Mouse (Mus musculus): ENCODE measurements at regions not wholly inside any gene's neighbourhood (a gene's known extent, or its start where the extent isn't known, plus 50 kb on each side); places are given as distances from the start of the nearest gene placed in this dataset.

DNA sequence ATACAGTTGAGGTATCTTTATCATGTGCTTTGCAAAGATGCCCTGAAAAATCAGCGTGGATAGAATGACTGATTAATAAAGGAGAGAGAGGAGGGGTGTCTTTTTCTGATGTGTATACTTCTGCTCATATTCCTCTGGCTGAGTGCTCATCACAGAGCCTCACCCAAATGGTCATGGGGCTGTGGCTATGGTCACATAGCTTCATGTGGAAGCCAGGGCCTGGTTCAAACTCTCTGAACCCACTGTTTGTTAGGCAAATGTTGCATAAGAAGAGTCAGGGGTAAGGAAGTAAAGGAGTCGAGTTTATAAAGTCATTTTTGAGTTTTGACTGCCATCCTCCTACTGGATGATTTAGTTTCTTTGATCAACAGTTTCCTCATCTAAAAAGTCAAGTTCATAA is 221.0 kb downstream of the Fzd1 start:
- 79% methylated on average over 2 of the region's 2 CpGs for WGBS
- H3K9ac ChIP-seq = no peak overlapping the region
- H3K4me1 ChIP-seq (replicated peaks) = no peaks in the 10 kb centered on the region
- H3K27me3 ChIP-seq = no peaks in the 10 kb centered on the region
- H3K4me2 ChIP-seq = no peak overlapping the region
- H3K27ac ChIP-seq (replicated peaks) = no peak overlapping the region
- no peaks in the 10 kb centered on the region for H3K9me3 ChIP-seq
- no peaks in the 10 kb centered on the region for H3K36me3 ChIP-seq
- no peak overlapping the region for H3K4me3 ChIP-seq
- no peak for ATAC-seq (ENCODE audit: low read depth)

DNA sequence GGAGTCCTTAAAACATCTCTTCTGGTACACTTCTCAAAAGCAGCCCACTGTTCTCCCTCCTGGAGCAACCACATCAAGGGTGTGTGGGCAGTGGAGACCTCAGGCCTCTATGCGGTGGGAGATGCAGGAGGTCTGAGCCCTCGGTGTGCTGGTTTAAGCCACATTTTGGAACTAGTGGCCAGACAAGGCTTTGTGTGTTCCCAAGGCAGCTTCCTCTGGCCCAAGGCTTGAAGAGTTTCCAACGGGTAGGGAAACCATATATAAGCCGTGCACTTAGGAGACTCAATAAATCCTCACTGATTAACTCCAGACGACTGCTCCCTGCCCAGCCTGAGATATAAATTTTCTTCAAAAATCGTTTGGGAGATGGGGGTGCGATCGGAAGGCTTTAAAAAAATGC is 221.9 kb downstream of the Fzd1 start:
- H3K9me3 ChIP-seq = no peaks in the 10 kb centered on the region

DNA sequence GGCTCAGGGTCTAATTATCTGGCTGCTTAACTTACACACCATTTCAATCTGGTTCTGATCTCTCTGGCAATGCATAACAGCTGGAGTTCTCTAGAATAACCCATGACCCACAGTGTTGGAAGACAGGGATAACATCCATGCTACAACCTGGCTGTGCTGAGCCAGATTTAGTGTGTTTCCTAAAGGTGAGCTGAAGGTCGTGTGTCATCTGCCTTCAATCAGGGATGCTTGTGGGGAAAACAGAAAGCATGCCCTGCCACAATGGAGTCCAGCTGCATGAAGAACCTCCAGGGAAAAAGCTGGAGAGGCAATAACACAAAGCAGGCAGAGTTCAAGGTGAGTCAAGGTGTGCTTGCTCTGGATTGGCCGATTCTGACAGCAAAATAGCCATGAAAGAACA is 223.3 kb downstream of the Fzd1 start:
- no peak for ATAC-seq (ENCODE audit: low read depth)
- H3K27me3 ChIP-seq = no peaks in the 10 kb centered on the region
- no peak overlapping the region for H3K9ac ChIP-seq
- H3K4me2 ChIP-seq = no peak overlapping the region
- H3K4me1 ChIP-seq (replicated peaks) = peaks cover 8% of the 10 kb centered on the region
- H3K4me3 ChIP-seq = no peak overlapping the region
- H3K36me3 ChIP-seq = no peaks in the 10 kb centered on the region
- no peaks in the 10 kb centered on the region for H3K9me3 ChIP-seq
- 86% methylated on average over 2 of the region's 2 CpGs for WGBS
- no peak overlapping the region for H3K27ac ChIP-seq (replicated peaks)

More for the DNA sequence above, 221.9 kb downstream of the Fzd1 start:
- Histone ChIP-seq H3K36me3 (no peaks in the 10 kb centered on the region), H3K4me2 (no peak overlapping the region), H3K4me1 (replicated peaks) (peaks cover 3% of the 10 kb centered on the region; the same call in 1 of the 2 replicates), H3K9ac (no peak overlapping the region), H3K4me3 (no peak overlapping the region), H3K27ac (replicated peaks) (no peak overlapping the region), H3K27me3 (no peaks in the 10 kb centered on the region)
- no peak for ATAC-seq (ENCODE audit: low read depth)
- 55% methylated on average over 8 of the region's 8 CpGs for WGBS

DNA sequence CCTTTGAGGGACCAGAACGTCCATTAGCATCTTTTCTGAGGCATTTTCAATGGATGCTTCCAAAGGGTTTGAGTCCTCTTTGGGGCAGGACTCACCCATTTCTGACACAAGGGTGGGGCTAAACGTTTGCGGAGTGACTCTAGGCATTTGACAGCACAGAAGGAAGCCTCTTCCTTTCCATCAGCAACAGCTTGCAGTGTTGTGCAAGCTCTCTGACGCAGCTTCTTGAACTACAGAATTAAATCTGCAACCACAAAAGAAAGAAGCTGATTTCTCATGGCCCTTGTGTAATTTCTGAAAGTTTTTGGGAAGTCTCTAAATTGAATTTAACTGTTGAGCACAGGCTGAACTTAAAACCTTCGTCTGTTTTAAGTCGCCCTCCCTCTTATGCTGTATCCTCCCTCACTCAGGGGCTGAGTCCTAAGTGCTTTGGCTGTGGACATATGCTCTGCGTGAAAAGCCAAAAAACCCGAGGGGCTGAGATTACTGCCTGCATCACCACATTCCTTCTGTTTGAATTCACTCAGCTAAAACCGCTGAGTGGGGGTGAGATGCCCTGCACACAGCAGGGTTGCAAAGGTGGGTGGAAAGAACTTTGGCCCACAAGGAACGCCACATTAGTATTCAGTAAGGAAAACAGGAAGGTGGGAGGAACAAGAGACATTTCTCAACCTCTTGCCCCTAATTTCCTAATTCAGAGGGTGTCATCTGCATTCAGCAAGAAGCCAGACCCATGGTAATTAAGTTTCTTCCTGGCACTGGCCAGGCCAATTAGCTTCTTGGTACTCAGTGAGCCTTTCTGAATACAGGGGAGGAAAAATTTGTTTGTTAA is 227.4 kb downstream of the Fzd1 start:
- H3K9me3 ChIP-seq = no peaks in the 10 kb centered on the region
- no peaks in the 10 kb centered on the region for H3K27me3 ChIP-seq
- H3K27ac ChIP-seq (replicated peaks) = no peak overlapping the region
- 41% methylated on average over 10 of the region's 10 CpGs for WGBS
- peaks cover 8% of the 10 kb centered on the region for H3K4me1 ChIP-seq (replicated peaks)
- no peak overlapping the region for H3K4me2 ChIP-seq
- H3K36me3 ChIP-seq = no peaks in the 10 kb centered on the region
- peak; percentile 65; the same call in 1 of the 2 replicates for ATAC-seq (ENCODE audit: low read depth)
- no peak overlapping the region for H3K9ac ChIP-seq
- no peak overlapping the region for H3K4me3 ChIP-seq

DNA sequence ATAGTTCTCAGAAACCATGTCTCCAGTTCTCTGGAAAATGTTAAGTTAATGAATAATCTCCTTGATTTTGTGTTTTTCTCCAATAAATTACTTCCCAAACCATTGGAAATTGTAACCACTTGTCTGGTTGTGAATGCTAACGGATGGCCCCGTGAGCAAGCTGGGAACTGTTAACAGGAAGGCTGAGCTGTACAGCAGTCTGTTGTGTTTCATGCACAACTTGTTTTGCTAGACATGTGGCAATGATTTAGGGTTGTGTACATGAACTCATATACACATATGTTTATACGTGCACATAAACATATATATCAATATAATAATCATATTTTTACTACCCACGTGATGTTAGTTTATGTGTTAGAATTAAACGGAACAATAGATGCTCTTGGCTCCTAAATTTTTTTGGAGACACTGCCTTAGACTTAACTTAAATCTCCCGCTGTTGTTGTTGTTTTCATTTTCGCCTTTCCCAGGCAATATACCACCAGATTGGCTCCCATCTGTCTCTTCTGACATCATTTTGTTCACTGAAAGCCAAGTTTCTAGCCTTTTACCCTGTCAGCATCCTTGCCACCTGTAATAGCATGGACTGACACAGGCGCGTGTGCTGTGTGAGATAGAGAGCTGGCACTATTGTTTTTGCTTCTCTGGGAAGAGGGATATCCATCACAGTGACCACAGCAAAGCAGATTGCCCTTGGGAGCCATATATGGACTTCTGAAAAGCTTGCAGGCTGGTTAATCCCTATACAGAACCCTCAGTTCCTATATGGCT is 231.6 kb downstream of the Fzd1 start:
- no peaks in the 10 kb centered on the region for H3K9me3 ChIP-seq
- no peak overlapping the region for H3K27ac ChIP-seq (replicated peaks)
- ATAC-seq (ENCODE audit: low read depth) = no peak
- H3K4me2 ChIP-seq = no peak overlapping the region
- H3K27me3 ChIP-seq = no peaks in the 10 kb centered on the region
- WGBS = 74% methylated on average over 9 of the region's 9 CpGs
- H3K36me3 ChIP-seq = no peaks in the 10 kb centered on the region
- H3K4me3 ChIP-seq = no peak overlapping the region
- H3K4me1 ChIP-seq (replicated peaks) = peaks cover 8% of the 10 kb centered on the region
- H3K9ac ChIP-seq = no peak overlapping the region

DNA sequence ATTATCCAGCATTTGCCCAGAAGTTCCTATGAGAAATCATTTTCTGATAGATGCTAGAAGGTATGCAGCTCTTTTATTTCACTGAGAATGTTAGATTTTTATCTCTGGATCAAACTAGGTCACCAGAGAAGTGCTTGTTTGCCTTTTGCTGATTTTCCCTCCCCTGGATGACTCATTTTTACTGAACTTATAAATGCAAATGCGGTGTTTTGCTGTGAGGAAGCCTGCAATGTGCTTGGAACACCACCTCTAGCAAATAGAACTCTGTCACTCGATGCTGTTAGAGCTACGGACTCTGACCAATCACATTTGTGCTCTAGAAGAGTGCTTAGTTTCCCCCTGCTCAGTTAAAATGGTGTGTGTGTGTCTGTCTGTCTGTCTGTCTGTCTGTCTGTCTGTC is 257.2 kb downstream of the Fzd1 start:
- H3K4me1 ChIP-seq (replicated peaks) = peaks cover 28% of the 10 kb centered on the region
- no peaks in the 10 kb centered on the region for H3K36me3 ChIP-seq
- 0 out of 2 replicates have a peak, but pooled peaks cover 4% of the 10 kb centered on the region for H3K27me3 ChIP-seq
- ATAC-seq (ENCODE audit: low read depth) = no peak
- no peak overlapping the region for H3K4me2 ChIP-seq
- no peak overlapping the region for H3K4me3 ChIP-seq
- H3K9ac ChIP-seq = no peak overlapping the region
- H3K9me3 ChIP-seq = no peaks in the 10 kb centered on the region
- WGBS = 96% methylated on average over 3 of the region's 3 CpGs
- H3K27ac ChIP-seq (replicated peaks) = no peak overlapping the region

DNA sequence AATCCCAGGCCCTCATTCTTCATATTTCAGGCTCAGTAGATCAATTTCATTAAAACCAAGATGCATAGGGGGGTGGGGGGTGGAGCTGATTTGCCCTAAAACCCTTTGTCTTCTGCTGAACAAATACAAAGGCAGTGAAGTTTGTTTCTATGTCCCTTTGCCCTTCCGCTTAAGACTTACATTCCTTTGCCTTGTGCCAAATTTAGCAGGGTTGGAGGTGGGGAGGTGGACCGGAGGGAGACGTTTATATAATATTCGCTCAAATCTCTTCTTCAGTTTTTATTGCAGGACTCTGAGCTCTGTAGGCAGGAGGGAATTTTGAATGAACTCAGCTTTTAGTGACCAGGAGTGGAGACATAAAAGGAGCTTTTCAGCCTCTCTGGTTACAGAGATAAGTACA is 258.8 kb downstream of the Fzd1 start:
- 26% methylated on average over 4 of the region's 4 CpGs for WGBS
- no peak for ATAC-seq (ENCODE audit: low read depth)
- Histone ChIP-seq H3K9ac (no peak overlapping the region), H3K36me3 (no peaks in the 10 kb centered on the region), H3K4me1 (replicated peaks) (peaks cover 32% of the 10 kb centered on the region), H3K4me2 (no peak overlapping the region), H3K27me3 (0 out of 2 replicates have a peak, but pooled peaks cover 8% of the 10 kb centered on the region), H3K9me3 (no peaks in the 10 kb centered on the region), H3K27ac (replicated peaks) (no peak overlapping the region), H3K4me3 (no peak overlapping the region)

DNA sequence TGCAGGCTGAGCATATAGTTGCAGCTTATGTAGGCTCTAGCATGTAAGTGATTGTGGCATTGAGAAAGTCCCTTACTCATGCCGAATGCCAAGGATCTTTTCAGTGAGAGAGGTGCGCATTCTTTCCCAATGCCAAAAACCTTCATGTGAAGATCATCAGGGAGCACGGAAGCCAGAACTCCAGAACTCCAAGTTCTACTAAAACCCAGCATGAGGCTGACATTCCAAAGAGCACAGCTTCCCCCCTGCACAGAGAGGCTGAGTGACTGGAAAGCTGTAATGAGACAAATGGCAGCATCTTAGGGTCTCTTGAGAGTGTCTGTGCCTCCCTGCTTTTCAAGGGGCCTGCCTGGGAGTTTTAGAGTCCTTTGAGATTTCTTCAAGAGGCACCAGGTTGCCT is 259.4 kb downstream of the Fzd1 start:
- Histone ChIP-seq H3K4me1 (replicated peaks) (peaks cover 32% of the 10 kb centered on the region), H3K27me3 (0 out of 2 replicates have a peak, but pooled peaks cover 8% of the 10 kb centered on the region), H3K9me3 (no peaks in the 10 kb centered on the region), H3K4me3 (no peak overlapping the region), H3K9ac (no peak overlapping the region), H3K27ac (replicated peaks) (no peak overlapping the region), H3K36me3 (no peaks in the 10 kb centered on the region), H3K4me2 (no peak overlapping the region)
- WGBS = 71% methylated on average over 3 of the region's 3 CpGs
- ATAC-seq (ENCODE audit: low read depth) = no peak

DNA sequence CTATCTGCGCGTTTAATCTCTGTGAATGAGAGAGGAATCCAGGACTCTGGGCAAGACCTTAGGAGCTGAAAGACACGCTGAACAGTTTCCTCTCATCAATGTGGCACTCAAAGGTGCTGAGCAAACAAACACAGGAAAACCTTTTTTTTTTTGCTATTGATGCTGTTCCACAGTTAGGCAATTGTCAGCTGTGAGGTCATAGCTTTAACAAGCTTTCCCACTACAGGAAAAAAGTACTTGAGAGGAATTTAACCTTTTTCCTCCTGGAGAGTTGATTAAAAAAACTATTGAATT is 261.0 kb downstream of the Fzd1 start:
- H3K4me1 ChIP-seq (replicated peaks) = peaks cover 32% of the 10 kb centered on the region

DNA sequence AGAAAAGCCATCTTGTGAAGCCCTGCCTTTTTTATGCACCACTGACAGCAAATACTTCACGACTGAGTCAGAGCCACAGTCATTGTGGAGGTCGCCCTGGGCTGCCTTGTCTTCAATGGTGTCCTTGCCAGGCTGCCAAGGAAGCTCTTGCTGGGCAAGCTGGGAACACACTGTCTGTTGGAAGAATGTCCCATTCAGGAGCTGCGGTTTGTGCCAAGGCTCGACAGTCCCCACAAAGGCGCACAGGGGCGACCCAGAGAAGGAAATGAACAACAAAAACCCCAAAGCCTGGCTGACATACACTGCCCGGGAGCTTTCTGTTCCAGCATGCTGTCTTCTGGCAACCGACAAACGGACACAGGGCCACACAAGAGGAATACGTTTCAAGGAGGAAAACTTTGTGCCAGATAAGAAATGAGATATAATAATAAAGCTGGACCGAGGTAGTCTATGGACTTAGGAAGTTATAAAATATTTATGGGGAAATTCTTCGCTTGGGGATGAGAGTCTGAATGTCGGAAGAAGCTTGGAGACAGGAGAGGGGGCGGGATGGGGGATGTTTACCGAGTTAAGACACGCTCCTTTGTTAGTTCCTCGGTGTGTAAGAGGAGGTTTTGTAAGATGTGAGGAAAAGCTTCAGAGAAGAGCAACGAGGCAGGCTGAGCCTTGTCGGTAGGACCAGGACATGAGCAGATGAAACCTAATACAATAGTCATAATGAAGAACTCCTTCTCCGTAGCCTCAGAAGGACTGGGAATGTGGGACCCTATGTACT is 261.5 kb downstream of the Fzd1 start:
- H3K36me3 ChIP-seq = no peaks in the 10 kb centered on the region
- WGBS = 25% methylated on average over 20 of the region's 20 CpGs
- peak overlapping the region; percentile 40 for H3K4me2 ChIP-seq
- H3K4me1 ChIP-seq (replicated peaks) = peaks cover 32% of the 10 kb centered on the region
- H3K9me3 ChIP-seq = no peaks in the 10 kb centered on the region
- 0 out of 2 replicates have a peak, but pooled peaks cover 8% of the 10 kb centered on the region for H3K27me3 ChIP-seq
- ATAC-seq (ENCODE audit: low read depth) = peak; percentile 94
- peak overlapping the region; percentile 62 for H3K27ac ChIP-seq (replicated peaks)
- H3K4me3 ChIP-seq = no peak overlapping the region
- H3K9ac ChIP-seq = peak overlapping the region; percentile 35; the same call in 1 of the 2 replicates

More for the DNA sequence above, 261.0 kb downstream of the Fzd1 start:
- 0 out of 2 replicates have a peak, but pooled peaks cover 8% of the 10 kb centered on the region for H3K27me3 ChIP-seq
- H3K9ac ChIP-seq = peak overlapping the region; percentile 35; the same call in 1 of the 2 replicates
- no peaks in the 10 kb centered on the region for H3K36me3 ChIP-seq
- H3K4me3 ChIP-seq = no peak overlapping the region
- 58% methylated on average over 3 of the region's 3 CpGs for WGBS
- no peaks in the 10 kb centered on the region for H3K9me3 ChIP-seq
- H3K4me2 ChIP-seq = peak overlapping the region; percentile 40
- peak overlapping the region; percentile 62 for H3K27ac ChIP-seq (replicated peaks)
- no peak for ATAC-seq (ENCODE audit: low read depth)

DNA sequence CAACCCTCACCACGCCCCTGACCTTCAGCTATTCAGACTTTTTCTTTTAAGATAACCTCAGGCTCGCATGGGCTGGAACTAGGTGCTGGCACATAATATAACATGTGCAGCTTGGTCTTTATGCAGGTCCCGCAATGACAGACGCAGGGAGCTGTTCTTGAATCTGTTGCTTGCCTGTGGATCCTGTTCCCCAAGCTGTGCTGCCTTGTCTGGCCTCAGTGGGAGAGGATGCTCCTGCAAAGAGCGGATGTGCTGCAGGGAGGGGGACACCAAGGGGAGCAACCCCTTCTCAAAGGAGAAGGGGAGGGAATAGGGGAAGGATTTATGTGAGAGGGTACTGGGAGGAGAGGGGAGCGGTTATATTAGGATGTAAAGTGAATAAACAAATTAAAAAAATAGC is 262.4 kb downstream of the Fzd1 start:
- peak; percentile 89 for ATAC-seq (ENCODE audit: low read depth)
- whole genome bisulfite sequencing = 36% methylated on average over 6 of the region's 6 CpGs
- H3K4me3 ChIP-seq = no peak overlapping the region
- no peak overlapping the region for H3K9ac ChIP-seq
- no peaks in the 10 kb centered on the region for H3K9me3 ChIP-seq
- H3K4me2 ChIP-seq = no peak overlapping the region
- H3K27me3 ChIP-seq = 0 out of 2 replicates have a peak, but pooled peaks cover 8% of the 10 kb centered on the region
- H3K4me1 ChIP-seq (replicated peaks) = peaks cover 32% of the 10 kb centered on the region
- no peaks in the 10 kb centered on the region for H3K36me3 ChIP-seq
- peak overlapping the region; percentile 34; the same call in 1 of the 2 replicates for H3K27ac ChIP-seq (replicated peaks)

Data from neural tube, embryonic 13.5 days (tissue).